Mouse (Mus musculus) embryonic facial prominence, embryonic 15.5 days (tissue): ENCODE measurements at regions not wholly inside any gene's neighbourhood (a gene's known extent, or its start where the extent isn't known, plus 50 kb on each side); places are given as distances from the start of the nearest gene placed in this dataset.

Source experiments
- ATAC-seq: fragments of 200-750 bp; cut with Nextera tagmentation; 2 replicates; pipeline ENCODE4 v1.8.0; 2017; ENCODE audit warnings: low read depth, moderate TSS enrichment; ENCODE audit not compliant: insufficient number of reproducible peaks, low FRiP score, low TSS enrichment
- H3K27ac ChIP-seq: fragments of 300-500 bp; sonication (generic); replicated peaks from 2 replicates; pipeline ENCODE4 v1.5.1; 2015; ENCODE audit warnings: mild to moderate bottlenecking, inconsistent platforms
- H3K27me3 ChIP-seq: fragments of 300-500 bp; sonication (generic); 2 replicates; pipeline ENCODE4 v1.6.1; 2015; ENCODE audit warnings: inconsistent platforms
- H3K36me3 ChIP-seq: fragments of 300-500 bp; sonication (generic); 2 replicates; pipeline ENCODE4 v1.6.1; 2015; ENCODE audit warnings: mild to moderate bottlenecking, inconsistent platforms
- H3K4me1 ChIP-seq: fragments of 300-500 bp; sonication (generic); 2 replicates; pipeline ENCODE4 v1.6.1; 2015; ENCODE audit warnings: inconsistent platforms
- H3K4me2 ChIP-seq: fragments of 300-500 bp; sonication (generic); replicated peaks from 2 replicates; pipeline ENCODE4 v1.6.1; 2015; ENCODE audit warnings: mild to moderate bottlenecking, inconsistent platforms
- H3K4me3 ChIP-seq: fragments of 300-500 bp; sonication (generic); replicated peaks from 2 replicates; pipeline ENCODE4 v1.5.1; 2015; ENCODE audit warnings: mild to moderate bottlenecking, inconsistent platforms
- H3K9ac ChIP-seq: fragments of 300-500 bp; sonication (generic); 2 replicates; pipeline ENCODE4 v1.6.1; 2015; ENCODE audit warnings: inconsistent platforms
- H3K9me3 ChIP-seq: fragments of 300-500 bp; sonication (generic); replicated peaks from 2 replicates; pipeline ENCODE4 v1.6.1; 2016; ENCODE audit warnings: inconsistent platforms
- WGBS: fragments of 180-500 bp; shearing (Covaris S2); methylation state at CpG from one replicate; pipeline ENCODE4 v1.1.7; 2015; 5-methylcytosine and 5-hydroxymethylcytosine counted together

- no peak overlapping the region for H3K27ac ChIP-seq
- 80% methylated on average over 11 of the region's 11 CpGs for WGBS
- no peak for ATAC-seq
- no peak overlapping the region for H3K4me2 ChIP-seq
- no peak overlapping the region for H3K4me3 ChIP-seq
- H3K36me3 ChIP-seq: no peaks in the 10 kb centered on the region
- no peaks in the 10 kb centered on the region for H3K4me1 ChIP-seq
- H3K9me3 ChIP-seq: no peaks in the 10 kb centered on the region
- H3K9ac ChIP-seq: no peak overlapping the region
- H3K27me3 ChIP-seq: no peaks in the 10 kb centered on the region
Measured at GRCm38 (mm10) chr15:67031866-67032526, 531.3 kb upstream of the Lrrc6 start.

DNA sequence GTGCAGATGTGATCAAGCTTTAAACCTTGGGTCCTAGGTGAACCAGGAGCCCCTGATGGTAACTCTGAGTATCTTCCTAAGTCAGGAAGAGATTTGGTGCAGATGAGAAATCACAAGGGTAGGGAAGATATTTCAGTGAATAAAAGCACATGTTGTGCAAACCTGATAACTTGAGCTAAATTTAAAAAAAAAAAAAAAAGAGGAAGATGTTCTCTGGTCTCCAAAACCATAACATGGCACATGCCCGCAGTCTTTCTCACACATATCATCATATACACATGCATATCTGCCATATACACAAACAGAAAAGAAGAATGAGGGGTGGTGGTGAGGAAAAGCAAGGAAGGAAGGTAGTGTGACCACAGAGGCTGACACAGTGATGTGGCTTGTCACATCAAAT, 530.3 kb upstream of the Lrrc6 start:
- no peak for ATAC-seq
- Histone ChIP-seq H3K36me3 (no peaks in the 10 kb centered on the region), H3K4me2 (no peak overlapping the region), H3K4me1 (no peaks in the 10 kb centered on the region), H3K9me3 (no peaks in the 10 kb centered on the region), H3K9ac (no peak overlapping the region), H3K27ac (no peak overlapping the region), H3K4me3 (no peak overlapping the region), H3K27me3 (no peaks in the 10 kb centered on the region)
- 79% methylated on average over 1 of the region's 1 CpGs for WGBS

- H3K4me1 ChIP-seq: no peaks in the 10 kb centered on the region
- no peaks in the 10 kb centered on the region for H3K9me3 ChIP-seq
- no peaks in the 10 kb centered on the region for H3K27me3 ChIP-seq
- 73% methylated on average over 1 of the region's 1 CpGs for WGBS
- H3K36me3 ChIP-seq: no peaks in the 10 kb centered on the region
- ATAC-seq: no peak
- H3K9ac ChIP-seq: no peak overlapping the region
- no peak overlapping the region for H3K27ac ChIP-seq
- H3K4me3 ChIP-seq: no peak overlapping the region
- no peak overlapping the region for H3K4me2 ChIP-seq
Measured at GRCm38 (mm10) chr15:67028161-67028560, 527.5 kb upstream of the Lrrc6 start.

GRCm38 (mm10) chr15:67027751-67028150, 527.0 kb upstream of the Lrrc6 start:
- no peak for ATAC-seq
- no peaks in the 10 kb centered on the region for H3K27me3 ChIP-seq
- H3K27ac ChIP-seq: no peak overlapping the region
- no peaks in the 10 kb centered on the region for H3K36me3 ChIP-seq
- WGBS: 80% methylated on average over 2 of the region's 2 CpGs
- H3K9me3 ChIP-seq: no peaks in the 10 kb centered on the region
- no peak overlapping the region for H3K4me2 ChIP-seq
- no peak overlapping the region for H3K4me3 ChIP-seq
- no peak overlapping the region for H3K9ac ChIP-seq
- no peaks in the 10 kb centered on the region for H3K4me1 ChIP-seq

DNA sequence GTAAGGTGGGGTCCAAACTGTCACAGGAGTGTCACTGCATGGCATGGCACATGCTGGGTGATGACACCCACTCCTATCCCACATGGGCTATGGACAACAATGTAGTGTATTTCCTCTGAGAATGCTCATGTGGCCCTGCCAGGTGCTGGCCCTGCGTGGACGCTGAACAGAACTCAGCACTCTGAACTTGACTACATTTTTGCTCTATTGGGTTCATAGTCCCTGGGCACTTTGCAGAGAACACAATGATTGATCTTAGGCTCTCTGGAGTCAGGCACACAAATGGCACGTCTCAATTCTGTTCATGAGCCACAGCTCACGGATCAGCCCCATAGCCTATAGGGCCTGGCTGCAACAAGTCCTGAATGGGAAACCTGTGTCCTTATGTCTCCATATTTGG, 525.0 kb upstream of the Lrrc6 start:
- no peak overlapping the region for H3K4me3 ChIP-seq
- ATAC-seq: no peak
- no peak overlapping the region for H3K9ac ChIP-seq
- WGBS: 93% methylated on average over 4 of the region's 4 CpGs
- H3K27ac ChIP-seq: no peak overlapping the region
- no peaks in the 10 kb centered on the region for H3K36me3 ChIP-seq
- no peaks in the 10 kb centered on the region for H3K9me3 ChIP-seq
- H3K4me2 ChIP-seq: no peak overlapping the region
- no peaks in the 10 kb centered on the region for H3K27me3 ChIP-seq
- no peaks in the 10 kb centered on the region for H3K4me1 ChIP-seq

- H3K4me1 ChIP-seq: peaks cover 6% of the 10 kb centered on the region
- H3K9me3 ChIP-seq: no peaks in the 10 kb centered on the region
- no peak overlapping the region for H3K4me2 ChIP-seq
- no peak for ATAC-seq
- no peak overlapping the region for H3K27ac ChIP-seq
- H3K4me3 ChIP-seq: no peak overlapping the region
- no peaks in the 10 kb centered on the region for H3K36me3 ChIP-seq
- WGBS: 57% methylated on average over 2 of the region's 2 CpGs
- no peaks in the 10 kb centered on the region for H3K27me3 ChIP-seq
- H3K9ac ChIP-seq: no peak overlapping the region
Measured at GRCm38 (mm10) chr15:67024386-67024785, 523.7 kb upstream of the Lrrc6 start.

- Histone ChIP-seq H3K4me2 (no peak overlapping the region), H3K4me1 (peaks cover 13% of the 10 kb centered on the region), H3K36me3 (no peaks in the 10 kb centered on the region), H3K9me3 (no peaks in the 10 kb centered on the region), H3K27ac (no peak overlapping the region), H3K27me3 (no peaks in the 10 kb centered on the region), H3K4me3 (no peak overlapping the region), H3K9ac (no peak overlapping the region)
- 76% methylated on average over 1 of the region's 1 CpGs for WGBS
- no peak for ATAC-seq
Measured at GRCm38 (mm10) chr15:67023081-67023480, 522.4 kb upstream of the Lrrc6 start.

DNA sequence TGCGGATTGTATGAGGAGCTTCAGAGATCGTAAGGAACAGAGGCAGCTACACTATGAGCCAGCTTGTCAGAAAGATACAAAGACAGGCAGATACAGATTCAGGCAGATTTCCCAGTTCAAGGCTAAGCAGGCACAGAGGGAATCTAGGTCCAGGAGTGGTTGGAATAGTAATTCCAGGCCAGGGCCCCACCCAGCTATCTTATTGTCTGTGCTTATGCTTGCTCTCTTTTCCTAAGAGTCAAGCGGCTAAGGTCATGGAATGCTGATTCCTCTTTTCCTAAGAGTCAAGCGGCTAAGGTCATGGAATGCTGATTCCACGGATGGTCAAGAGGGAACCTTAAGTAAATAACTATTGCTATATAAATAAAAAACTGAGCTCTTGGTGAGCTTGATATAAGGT, 520.7 kb upstream of the Lrrc6 start:
- 81% methylated on average over 5 of the region's 5 CpGs for WGBS
- H3K4me2 ChIP-seq: no peak overlapping the region
- H3K4me1 ChIP-seq: peaks cover 13% of the 10 kb centered on the region
- H3K27ac ChIP-seq: no peak overlapping the region
- H3K27me3 ChIP-seq: no peaks in the 10 kb centered on the region
- H3K9ac ChIP-seq: no peak overlapping the region
- H3K36me3 ChIP-seq: no peaks in the 10 kb centered on the region
- no peaks in the 10 kb centered on the region for H3K9me3 ChIP-seq
- no peak overlapping the region for H3K4me3 ChIP-seq
- no peak for ATAC-seq

- Histone ChIP-seq H3K9ac (no peak overlapping the region), H3K4me1 (peaks cover 13% of the 10 kb centered on the region), H3K4me3 (no peak overlapping the region), H3K4me2 (no peak overlapping the region), H3K27ac (0 out of 2 replicates have a peak overlapping the region, but pooled peaks have one; percentile 7), H3K36me3 (no peaks in the 10 kb centered on the region), H3K27me3 (no peaks in the 10 kb centered on the region), H3K9me3 (no peaks in the 10 kb centered on the region)
- WGBS: 86% methylated on average over 1 of the region's 1 CpGs
- no peak for ATAC-seq
Measured at GRCm38 (mm10) chr15:67019891-67020290, 519.2 kb upstream of the Lrrc6 start.

DNA sequence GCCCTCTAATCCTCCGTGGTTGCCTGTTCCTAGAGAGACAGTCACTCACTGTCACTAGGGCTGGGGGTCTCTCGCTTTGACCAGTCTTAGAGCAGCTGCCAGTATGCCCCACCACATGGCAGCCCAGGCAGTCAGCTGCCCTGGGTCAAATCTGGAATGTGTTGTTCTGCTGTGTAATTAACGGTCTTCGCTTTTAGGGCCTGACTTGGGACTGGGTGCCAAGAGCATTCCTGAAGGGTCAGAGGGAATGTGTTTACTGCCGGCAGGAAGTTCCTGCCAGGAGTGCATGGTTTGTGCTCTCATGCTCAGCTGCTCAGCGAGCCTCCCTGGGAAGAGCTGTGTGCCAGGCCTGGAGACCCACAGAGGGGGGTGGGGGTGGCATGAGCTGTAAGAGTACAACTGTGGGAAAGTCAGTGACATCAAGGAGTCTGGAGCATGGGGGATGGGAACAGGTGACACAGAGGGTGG, 518.5 kb upstream of the Lrrc6 start:
- ATAC-seq: peak; percentile 81
- H3K27ac ChIP-seq: peak overlapping the region; percentile 55
- no peaks in the 10 kb centered on the region for H3K9me3 ChIP-seq
- no peaks in the 10 kb centered on the region for H3K27me3 ChIP-seq
- no peak overlapping the region for H3K9ac ChIP-seq
- H3K4me3 ChIP-seq: no peak overlapping the region
- H3K4me1 ChIP-seq: peaks cover 13% of the 10 kb centered on the region
- WGBS: 10% methylated on average over 6 of the region's 6 CpGs
- no peak overlapping the region for H3K4me2 ChIP-seq
- H3K36me3 ChIP-seq: no peaks in the 10 kb centered on the region
